Mouse (Mus musculus) T-cell, adult 2 months (primary cell): ENCODE data around the gene Slc25a19.

Experiments used
- DNase-seq: peaks from one replicate; pipeline ENCODE4 v3.0.0; 2022; ENCODE audit warnings: low spot score

Slc25a19 gene

GRCm38 (mm10) chr11:115618001-115618400, 10.1 kb downstream of the Slc25a19 start:
- no peak for DNase-seq

GRCm38 (mm10) chr11:115616893-115617292, 11.2 kb downstream of the Slc25a19 start:
- DNase-seq, result no peak

- DNase-seq, result no peak
Measured at GRCm38 (mm10) chr11:115616371-115616770, 11.7 kb downstream of the Slc25a19 start.

- DNase-seq, result no peak
Measured at GRCm38 (mm10) chr11:115615875-115616274, 12.2 kb downstream of the Slc25a19 start.

GRCm38 (mm10) chr11:115615108-115615825, 12.8 kb downstream of the Slc25a19 start:
- no peak for DNase-seq

GRCm38 (mm10) chr11:115614346-115615107, 13.6 kb downstream of the Slc25a19 start:
- DNase-seq, result no peak

- peak; percentile 54 for DNase-seq
Measured at GRCm38 (mm10) chr11:115613138-115613945, 14.8 kb downstream of the Slc25a19 start.

GRCm38 (mm10) chr11:115612410-115613137, 15.5 kb downstream of the Slc25a19 start, which contains the start of gene Mif4gd:
Mif4gd (minus strand) TSS chr11:115612969.
- DNase-seq, result peak; percentile 90

- no peak for DNase-seq
Measured at GRCm38 (mm10) chr11:115612059-115612409, 16.1 kb downstream of the Slc25a19 start.

GRCm38 (mm10) chr11:115611173-115611572, 16.9 kb downstream of the Slc25a19 start:
- DNase-seq, result no peak

- DNase-seq, result no peak
Measured at GRCm38 (mm10) chr11:115609576-115609975, 18.5 kb downstream of the Slc25a19 start.

GRCm38 (mm10) chr11:115608421-115609399, 19.4 kb downstream of the Slc25a19 start:
- no peak for DNase-seq

GRCm38 (mm10) chr11:115606733-115607132, 21.4 kb downstream of the Slc25a19 start:
- DNase-seq, result no peak

- DNase-seq, result no peak
Measured at GRCm38 (mm10) chr11:115604304-115604696, 23.8 kb downstream of the Slc25a19 start.

- DNase-seq, result peak; percentile 93
Measured at GRCm38 (mm10) chr11:115603476-115604303, 24.4 kb downstream of the Slc25a19 start, which contains the start of the genes Mrps7 and Gga3. Mrps7 (plus strand) TSS chr11:115603925. Gga3 (minus strand) TSS chr11:115604051.

GRCm38 (mm10) chr11:115603128-115603475, 25.0 kb downstream of the Slc25a19 start:
- DNase-seq, result no peak

- DNase-seq, result no peak
Measured at GRCm38 (mm10) chr11:115601174-115601573, 26.9 kb downstream of the Slc25a19 start.

GRCm38 (mm10) chr11:115600743-115601142, 27.4 kb downstream of the Slc25a19 start:
- no peak for DNase-seq

- no peak for DNase-seq
Measured at GRCm38 (mm10) chr11:115599722-115600121, 28.4 kb downstream of the Slc25a19 start.

GRCm38 (mm10) chr11:115598309-115598708, 29.8 kb downstream of the Slc25a19 start:
- no peak for DNase-seq
